Mouse (Mus musculus) heart, embryonic 11.5 days (tissue): Measurements from ENCODE around the gene Rere. TPM values are rescaled to one million over a fixed set of nuclear protein-coding genes. Genes with fewer than 3 reads are reported as not detected.
"Not testable (repeated sequence)": the region's sequence is repeated elsewhere in the genome, so short reads cannot be mapped to it uniquely, and the experiment has no call there.

ENCODE experiments used
- ATAC-seq: fragments of 200-750 bp; cut with Nextera tagmentation; replicated peaks from 2 replicates; pipeline ENCODE4 v1.8.0; 2017; ENCODE audit warnings: moderate library complexity; ENCODE audit not compliant: insufficient number of reproducible peaks, low FRiP score, low TSS enrichment
- H3K27ac ChIP-seq: fragments of 300-500 bp; sonication (generic); 2 replicates; pipeline ENCODE4 v1.5.1; 2014; ENCODE audit warnings: mild to moderate bottlenecking, low read depth, low read length
- H3K27me3 ChIP-seq: fragments of 300-500 bp; sonication (generic); 2 replicates; pipeline ENCODE4 v1.6.1; 2014; ENCODE audit warnings: mild to moderate bottlenecking, low read length, mixed read lengths; ENCODE audit not compliant: control insufficient read depth, insufficient read depth
- H3K36me3 ChIP-seq: fragments of 300-500 bp; sonication (generic); 2 replicates; pipeline ENCODE4 v1.6.1; 2014; ENCODE audit warnings: mild to moderate bottlenecking, low read length, moderate library complexity, mixed read lengths; ENCODE audit not compliant: control insufficient read depth, insufficient read depth
- H3K4me1 ChIP-seq: fragments of 300-500 bp; sonication (generic); 2 replicates; pipeline ENCODE4 v1.6.1; 2014; ENCODE audit warnings: low read length; ENCODE audit not compliant: control insufficient read depth, insufficient read depth
- H3K4me2 ChIP-seq: fragments of 300-500 bp; sonication (generic); 2 replicates; pipeline ENCODE4 v1.6.1; 2014; ENCODE audit warnings: mild to moderate bottlenecking, moderate library complexity
- H3K4me3 ChIP-seq: fragments of 300-500 bp; sonication (generic); 2 replicates; pipeline ENCODE4 v1.5.1; 2014; ENCODE audit warnings: low read depth, low read length
- H3K9ac ChIP-seq: fragments of 300-500 bp; sonication (generic); 2 replicates; pipeline ENCODE4 v1.6.1; 2014; ENCODE audit warnings: mild to moderate bottlenecking, low read depth, low read length, moderate library complexity
- H3K9me3 ChIP-seq: fragments of 300-500 bp; sonication (generic); replicated peaks from 2 replicates; pipeline ENCODE4 v1.6.1; 2016; ENCODE audit warnings: low read length; ENCODE audit not compliant: control insufficient read depth
- WGBS: fragments of 180-500 bp; shearing (Covaris S2); extraction: QIAGEN DNeasy Blood & Tissue Kit; methylation state at CpG from one replicate; pipeline ENCODE4 v1.1.7; 2014; ENCODE audit not compliant: insufficient replicate concordance; 5-methylcytosine and 5-hydroxymethylcytosine counted together
- polyA plus RNA-seq: library from polyadenylated mRNA; unstranded; fragments of >200 nt; fragmentation: Nextera tagmentation; extraction: Ambion mirVana; gene quantifications from 2 replicates; pipeline ENCODE4 v1.2.1, GENCODE M21; 2014

Gene Rere
- polyA plus RNA-seq, 1 experiment from 2014 or later = 29.1 TPM

GRCm38 (mm10) chr4:150491710-150492109 lies 210.3 kb downstream of the Rere start:
- peaks cover 41% of the 10 kb centered on the region for H3K4me1 ChIP-seq
- H3K27me3 ChIP-seq = no peaks in the 10 kb centered on the region
- 88% methylated on average over 4 of the region's 4 CpGs for WGBS
- H3K36me3 ChIP-seq = no peaks in the 10 kb centered on the region
- no peak overlapping the region for H3K27ac ChIP-seq
- H3K4me3 ChIP-seq = no peak overlapping the region
- H3K9me3 ChIP-seq = no peaks in the 10 kb centered on the region
- ATAC-seq = no peak
- no peak overlapping the region for H3K9ac ChIP-seq
- no peak overlapping the region for H3K4me2 ChIP-seq

GRCm38 (mm10) chr4:150493258-150493937 lies 212.0 kb downstream of the Rere start:
- no peak overlapping the region for H3K4me3 ChIP-seq
- no peaks in the 10 kb centered on the region for H3K27me3 ChIP-seq
- 83% methylated on average over 7 of the region's 7 CpGs for WGBS
- no peaks in the 10 kb centered on the region for H3K9me3 ChIP-seq
- H3K4me2 ChIP-seq = no peak overlapping the region
- no peaks in the 10 kb centered on the region for H3K36me3 ChIP-seq
- H3K27ac ChIP-seq = no peak overlapping the region
- ATAC-seq = no peak
- no peak overlapping the region for H3K9ac ChIP-seq
- peaks cover 27% of the 10 kb centered on the region for H3K4me1 ChIP-seq

GRCm38 (mm10) chr4:150493938-150494330 lies 212.5 kb downstream of the Rere start:
- H3K27ac ChIP-seq, H3K4me2 ChIP-seq, H3K36me3 ChIP-seq, H3K27me3 ChIP-seq, H3K4me3 ChIP-seq, H3K9ac ChIP-seq, H3K9me3 ChIP-seq, ATAC-seq: not testable (repeated sequence)
- 74% methylated on average over 5 of the region's 5 CpGs for WGBS
- H3K4me1 ChIP-seq = peaks cover 21% of the 10 kb centered on the region

GRCm38 (mm10) chr4:150495568-150495967 lies 214.1 kb downstream of the Rere start:
- H3K4me1 ChIP-seq = peaks cover 20% of the 10 kb centered on the region
- peak overlapping the region; percentile 12; the same call in 1 of the 2 replicates for H3K27ac ChIP-seq
- H3K4me2 ChIP-seq = no peak overlapping the region
- no peak overlapping the region for H3K4me3 ChIP-seq
- no peak for ATAC-seq
- no peaks in the 10 kb centered on the region for H3K27me3 ChIP-seq
- 79% methylated on average over 2 of the region's 2 CpGs for WGBS
- H3K9ac ChIP-seq = no peak overlapping the region
- no peaks in the 10 kb centered on the region for H3K9me3 ChIP-seq
- H3K36me3 ChIP-seq = no peaks in the 10 kb centered on the region

- Histone ChIP-seq H3K4me1 (no peaks in the 10 kb centered on the region), H3K9me3 (no peaks in the 10 kb centered on the region), H3K36me3 (peaks cover 9% of the 10 kb centered on the region), H3K27me3 (no peaks in the 10 kb centered on the region), H3K27ac (no peak overlapping the region), H3K4me2 (no peak overlapping the region), H3K9ac (no peak overlapping the region), H3K4me3 (no peak overlapping the region)
- ATAC-seq = no peak
- 89% methylated on average over 11 of the region's 11 CpGs for WGBS
Observed at GRCm38 (mm10) chr4:150504304-150505021, 223.0 kb downstream of the Rere start.

- Histone ChIP-seq H3K4me2 (no peak overlapping the region), H3K9me3 (no peaks in the 10 kb centered on the region), H3K27me3 (no peaks in the 10 kb centered on the region), H3K27ac (no peak overlapping the region), H3K36me3 (peaks cover 20% of the 10 kb centered on the region), H3K9ac (no peak overlapping the region), H3K4me1 (no peaks in the 10 kb centered on the region), H3K4me3 (no peak overlapping the region)
- no peak for ATAC-seq
- WGBS = 83% methylated on average over 3 of the region's 3 CpGs
Observed at GRCm38 (mm10) chr4:150509026-150509712, 227.7 kb downstream of the Rere start.

- H3K36me3 ChIP-seq = peaks cover 20% of the 10 kb centered on the region
- H3K9ac ChIP-seq = no peak overlapping the region
Observed at GRCm38 (mm10) chr4:150510036-150510435, 228.6 kb downstream of the Rere start.

GRCm38 (mm10) chr4:150513387-150513786 lies 231.9 kb downstream of the Rere start:
- ATAC-seq, H3K27me3 ChIP-seq, H3K27ac ChIP-seq, H3K9me3 ChIP-seq, H3K9ac ChIP-seq, H3K4me3 ChIP-seq, H3K4me2 ChIP-seq: not testable (repeated sequence)
- WGBS = 85% methylated on average over 5 of the region's 6 CpGs
- peaks cover 20% of the 10 kb centered on the region for H3K36me3 ChIP-seq
- H3K4me1 ChIP-seq = peaks cover 13% of the 10 kb centered on the region

More at GRCm38 (mm10) chr4:150510036-150510435, 228.6 kb downstream of the Rere start:
- no peak overlapping the region for H3K4me2 ChIP-seq
- ATAC-seq = no peak
- no peak overlapping the region for H3K27ac ChIP-seq
- 84% methylated on average over 2 of the region's 2 CpGs for WGBS
- no peak overlapping the region for H3K4me3 ChIP-seq
- no peaks in the 10 kb centered on the region for H3K9me3 ChIP-seq
- no peaks in the 10 kb centered on the region for H3K27me3 ChIP-seq
- H3K4me1 ChIP-seq = no peaks in the 10 kb centered on the region
